Mouse (Mus musculus) frontal cortex, adult 2 months (tissue): ENCODE results near the gene Rasgrp4. TPM values are rescaled to one million over a fixed set of nuclear protein-coding genes. Genes with fewer than 3 reads are reported as not detected.
"Not testable (repeated sequence)": the region's sequence is repeated elsewhere in the genome, so short reads cannot be mapped to it uniquely, and the experiment has no call there.

Source experiments
- DNase-seq, 2 experiments: peaks; one replicate each; pipeline ENCODE4 v3.0.0; 2022; ENCODE audit warnings: low spot score in 1 of 2; ENCODE audit errors: extremely low spot score in 1 of 2
- polyA plus RNA-seq: library from polyadenylated mRNA; depleted of rRNA; stranded (reverse); fragments of >200 nt; gene quantifications from 2 replicates; pipeline ENCODE4 v1.2.3, GENCODE M21; 2012; rRNA removed

The Rasgrp4 gene
- 2.5 and 2.6 TPM in 2 replicates for polyA plus RNA-seq

DNA sequence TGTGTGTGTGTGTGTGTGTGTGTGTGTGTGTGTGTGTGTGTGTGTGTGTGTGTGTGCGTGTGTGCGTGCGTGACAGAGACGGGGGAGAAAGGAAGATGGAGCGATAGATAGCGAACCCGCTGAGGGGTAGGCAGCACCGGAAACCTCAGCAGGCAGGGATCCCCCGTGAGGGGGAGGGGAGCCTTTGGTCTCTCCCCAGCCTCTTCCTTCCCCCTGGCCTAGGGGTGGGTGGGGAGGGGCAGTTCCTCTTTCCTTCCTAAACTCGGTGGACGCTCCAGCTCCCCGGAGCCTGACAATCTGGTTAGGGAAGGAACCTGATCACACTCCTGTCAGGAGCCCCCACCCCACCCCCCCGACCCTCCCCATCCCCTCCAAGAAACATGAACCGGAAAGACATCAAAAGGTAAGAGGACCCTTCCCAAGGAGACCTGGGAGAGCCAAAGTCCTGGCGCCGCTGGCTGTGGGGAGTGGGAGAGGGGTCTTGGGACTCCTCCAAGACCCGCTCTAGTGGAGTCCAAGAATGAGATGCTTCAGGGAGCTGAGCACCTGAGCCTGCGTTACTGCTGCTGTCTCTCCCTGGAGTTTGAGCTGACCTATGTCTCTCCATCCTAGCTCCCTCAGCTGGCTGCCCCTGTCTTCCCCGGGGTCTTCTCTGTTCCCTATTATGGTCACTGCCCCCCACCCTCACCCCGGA is at the start of gene Rasgrp4:
Gene Rasgrp4 (plus strand): TSS at position 159 of the 694 bp plus-strand sequence.
- no peak for DNase-seq

DNA sequence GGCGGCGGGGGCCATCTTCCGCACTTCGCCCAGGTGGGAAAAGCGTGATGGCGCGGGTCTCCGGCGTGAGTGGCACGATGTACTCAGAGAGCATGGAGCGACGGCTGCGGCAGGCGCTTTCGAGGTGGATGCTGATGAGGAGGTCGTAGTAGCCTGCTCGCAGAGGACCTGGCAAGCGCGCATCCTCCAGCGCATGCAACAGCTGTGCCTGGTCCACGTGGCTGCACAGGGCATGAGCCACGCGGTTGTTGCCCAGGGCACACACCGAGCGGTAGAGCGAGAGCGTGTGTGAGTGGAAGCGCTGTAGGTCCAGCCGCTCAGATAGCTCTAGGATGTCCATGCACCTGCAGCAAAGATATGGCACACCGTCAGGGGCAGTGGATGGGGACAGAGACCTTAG is 48.7 kb upstream of the Rasgrp4 start:
- no peak for DNase-seq

DNA sequence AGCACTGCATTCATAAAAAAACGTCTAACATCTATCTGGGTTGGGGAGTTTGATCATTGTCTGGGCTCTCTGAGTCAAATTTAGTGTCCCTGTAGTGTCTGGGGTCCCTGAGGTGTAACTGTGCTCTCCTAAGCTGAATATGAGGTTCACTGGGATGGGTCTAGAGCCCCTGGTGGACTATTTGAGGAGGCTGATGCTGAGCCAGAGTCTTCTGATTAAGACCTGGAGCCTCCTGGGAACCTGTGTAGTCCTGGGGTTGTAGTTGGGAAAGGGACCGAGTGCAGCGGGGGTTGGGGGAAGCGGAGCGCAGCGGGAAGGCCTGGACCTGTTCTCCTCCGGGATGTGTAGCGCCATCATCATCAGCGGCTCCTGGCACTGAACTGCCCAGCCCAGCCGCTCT is 47.7 kb upstream of the Rasgrp4 start:
- DNase-seq: no peak

DNA sequence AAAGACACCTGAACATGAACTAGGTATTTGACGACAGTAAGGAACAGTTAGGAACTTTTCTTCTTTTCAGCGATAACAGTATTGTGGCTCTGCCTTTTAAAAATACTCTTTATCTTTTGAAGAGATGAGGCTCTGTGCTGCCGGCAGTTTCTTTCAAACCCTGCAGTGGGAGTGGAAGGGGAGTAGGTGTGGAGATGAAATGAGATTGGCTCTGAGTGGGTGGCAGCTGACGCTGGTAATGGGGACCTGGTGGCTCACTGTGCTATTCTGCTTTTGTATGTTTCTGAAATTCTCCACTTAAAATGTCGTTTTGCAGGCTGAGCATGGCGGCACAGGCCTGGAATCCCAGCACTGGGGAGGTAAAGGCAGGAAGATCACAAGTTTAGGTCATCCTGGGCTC is 45.8 kb upstream of the Rasgrp4 start:
- DNase-seq: peak; percentile 69 to 83

DNA sequence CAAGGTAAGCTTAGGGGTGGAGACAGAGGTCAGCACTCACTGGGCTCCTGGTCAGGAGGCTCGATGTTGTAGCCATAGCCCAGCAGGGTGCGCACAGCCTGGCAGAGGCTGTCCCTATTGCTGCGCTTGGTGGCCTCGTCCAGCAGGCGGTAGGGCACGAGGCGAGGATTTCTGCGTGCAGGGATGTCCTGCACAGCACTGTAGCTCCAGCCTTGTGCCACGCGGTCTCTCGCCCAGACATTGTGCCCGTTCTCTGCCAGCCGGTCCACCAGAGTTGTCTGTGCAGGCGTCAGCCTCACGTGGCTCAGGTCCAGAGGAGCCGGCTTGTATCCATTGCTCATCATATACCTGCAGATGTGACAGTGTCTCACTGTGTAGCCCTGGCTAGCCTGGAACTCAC is 37.5 kb upstream of the Rasgrp4 start:
- no peak for DNase-seq

DNA sequence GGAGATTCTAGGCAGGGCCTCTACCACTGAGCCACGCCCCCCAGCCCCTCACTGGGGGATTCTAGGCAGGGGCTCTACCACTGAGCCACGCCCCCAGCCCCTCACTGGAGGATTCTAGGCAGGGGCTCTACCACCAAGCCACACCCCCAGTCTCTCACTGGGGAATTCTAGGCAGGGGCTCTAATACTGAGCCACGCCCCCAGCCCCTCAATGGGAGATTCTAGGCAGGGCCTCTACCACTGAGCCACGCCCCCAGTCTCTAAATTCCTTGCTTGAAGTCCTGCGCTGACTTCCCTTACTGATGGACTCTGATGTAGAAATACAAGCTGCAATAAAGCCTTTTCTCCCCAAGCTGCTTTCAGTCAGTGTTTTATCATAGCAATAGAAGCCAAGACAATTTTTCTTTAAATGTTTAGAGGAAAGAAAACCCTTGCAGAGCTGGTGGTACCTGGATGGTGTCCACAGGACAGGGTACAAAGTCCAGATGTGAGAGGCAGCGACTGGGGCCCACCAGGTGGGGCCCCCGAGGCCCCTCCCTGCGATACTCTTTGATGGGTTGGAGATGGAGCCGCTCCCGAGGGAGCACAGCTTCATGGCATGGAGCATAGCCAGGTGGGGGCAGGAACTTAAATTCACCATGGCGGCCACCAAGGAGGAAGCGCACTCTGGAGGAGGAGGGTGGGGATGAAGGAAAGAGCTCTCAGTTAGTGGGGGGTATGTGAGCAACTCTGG is 33.2 kb upstream of the Rasgrp4 start:
- no peak for DNase-seq

GRCm38 (mm10) chr7:29108992-29109955 is 25.4 kb upstream of the Rasgrp4 start:
- peak in 1 of 2 experiments; percentile 57 for DNase-seq

GRCm38 (mm10) chr7:29118142-29118851 is 16.4 kb upstream of the Rasgrp4 start:
- DNase-seq: no peak

DNA sequence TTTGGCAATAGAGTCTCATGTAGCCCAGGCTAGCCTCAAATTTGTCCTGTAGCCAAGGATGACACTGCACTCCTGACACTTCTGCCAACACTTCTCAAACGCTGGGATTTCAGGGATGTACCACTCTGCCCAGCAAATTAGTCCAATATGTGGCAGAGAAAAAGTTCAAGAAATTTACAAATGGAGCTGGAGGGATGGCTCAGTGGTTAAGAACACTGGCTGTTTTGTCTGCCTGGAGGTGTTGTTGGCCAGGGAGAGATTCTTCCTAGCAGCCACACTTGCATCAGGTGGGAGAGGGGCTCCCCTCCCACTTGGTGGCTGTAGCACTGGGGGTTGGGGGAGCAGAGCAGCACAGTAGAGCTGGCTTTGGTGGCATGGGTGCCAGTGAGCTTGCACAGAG is 15.1 kb upstream of the Rasgrp4 start:
- no peak for DNase-seq

GRCm38 (mm10) chr7:29122821-29123220 is 11.8 kb upstream of the Rasgrp4 start:
- no peak for DNase-seq

DNA sequence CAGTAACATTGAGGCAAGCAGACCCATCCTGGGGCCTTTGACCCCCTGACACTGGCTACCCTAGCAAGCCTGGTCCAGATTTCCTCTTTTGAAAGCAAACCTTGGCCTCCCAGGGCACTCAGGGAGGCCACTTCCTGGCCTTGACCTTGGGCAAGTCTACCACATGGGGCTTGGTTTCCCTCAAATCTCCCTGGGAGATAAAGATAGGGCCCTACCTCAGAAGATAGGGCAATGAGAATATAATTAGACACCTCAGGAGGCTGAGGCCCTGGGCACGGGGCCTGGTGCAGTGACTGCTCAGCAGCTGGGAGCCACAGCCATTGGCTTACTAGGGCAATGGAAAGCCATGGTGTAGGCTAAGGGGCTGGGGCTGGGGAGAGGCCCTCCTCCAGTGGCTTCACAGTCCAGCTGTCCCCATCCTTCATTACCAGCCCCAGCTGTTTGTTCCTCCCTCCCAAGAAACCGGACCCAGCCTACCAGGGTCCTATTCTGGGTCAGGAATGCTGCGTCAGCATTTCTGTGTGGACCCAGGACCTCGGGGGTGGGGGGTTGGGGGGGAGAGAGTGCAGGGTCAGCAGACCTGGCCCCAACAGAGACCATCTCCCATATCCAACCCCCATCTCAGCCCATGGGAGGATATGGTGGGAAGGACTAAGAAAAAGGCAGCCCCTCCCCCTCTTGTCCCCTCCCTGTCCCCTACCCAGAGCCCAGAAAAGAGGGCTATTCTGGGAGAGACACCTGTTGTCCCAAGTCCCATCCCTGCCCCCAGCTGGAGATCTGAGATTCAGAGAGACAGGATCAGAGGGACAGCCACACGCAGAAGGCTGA is 10.9 kb upstream of the Rasgrp4 start:
- no peak for DNase-seq

- DNase-seq: no peak
Measured at GRCm38 (mm10) chr7:29124970-29125369, 9.7 kb upstream of the Rasgrp4 start, which contains the start of gene Ryr1. Ryr1 (minus strand) TSS chr7:29125179.

GRCm38 (mm10) chr7:29126173-29126915 is 8.3 kb upstream of the Rasgrp4 start:
- DNase-seq: peak in 1 of 2 experiments; percentile 68

DNA sequence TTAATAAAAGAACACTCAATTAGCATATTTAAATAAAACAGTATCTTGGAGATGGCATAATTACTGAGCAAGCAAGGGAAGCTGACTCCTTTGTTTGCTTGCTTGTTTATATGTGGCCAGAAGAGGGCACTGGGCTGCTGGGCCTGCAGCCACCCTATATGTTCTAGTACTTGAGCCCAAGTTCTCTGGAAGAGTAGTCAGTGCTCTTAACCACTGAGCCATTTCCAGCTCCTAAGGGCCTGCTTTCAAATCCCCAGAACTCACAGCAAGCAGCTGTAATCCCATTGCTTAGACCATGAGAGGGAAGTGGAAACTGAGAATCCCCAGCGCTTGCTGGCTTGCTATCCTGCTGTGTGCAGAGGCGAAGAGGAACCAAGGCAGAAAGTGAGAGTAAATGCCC is 5.9 kb upstream of the Rasgrp4 start:
- peak in 1 of 2 experiments; percentile 6 for DNase-seq

- no peak for DNase-seq
Measured at GRCm38 (mm10) chr7:29134230-29134629, 421 bp upstream of the Rasgrp4 start.

DNA sequence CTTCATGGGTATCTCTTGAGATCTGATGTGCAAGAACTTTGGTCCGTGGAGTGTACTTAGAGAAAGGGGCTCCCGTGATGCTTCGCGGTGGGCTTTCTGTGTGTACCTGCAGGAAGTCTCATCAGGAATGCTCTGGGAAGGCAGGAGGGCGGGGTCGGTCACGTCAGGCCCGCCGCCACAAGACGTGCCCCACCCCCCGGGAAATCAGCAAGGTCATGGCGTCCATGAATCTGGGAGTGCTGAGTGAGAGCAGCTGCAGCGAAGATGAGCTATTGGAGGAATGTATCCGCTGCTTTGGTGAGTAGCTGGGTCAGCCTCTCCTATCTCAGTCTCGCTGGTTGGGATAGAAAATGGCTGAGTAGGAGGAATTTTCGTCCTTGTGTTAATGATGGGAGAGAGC is 2.8 kb downstream of the Rasgrp4 start:
- DNase-seq: no peak

GRCm38 (mm10) chr7:29139237-29139636 is 4.6 kb downstream of the Rasgrp4 start:
- not testable (repeated sequence) for DNase-seq

DNA sequence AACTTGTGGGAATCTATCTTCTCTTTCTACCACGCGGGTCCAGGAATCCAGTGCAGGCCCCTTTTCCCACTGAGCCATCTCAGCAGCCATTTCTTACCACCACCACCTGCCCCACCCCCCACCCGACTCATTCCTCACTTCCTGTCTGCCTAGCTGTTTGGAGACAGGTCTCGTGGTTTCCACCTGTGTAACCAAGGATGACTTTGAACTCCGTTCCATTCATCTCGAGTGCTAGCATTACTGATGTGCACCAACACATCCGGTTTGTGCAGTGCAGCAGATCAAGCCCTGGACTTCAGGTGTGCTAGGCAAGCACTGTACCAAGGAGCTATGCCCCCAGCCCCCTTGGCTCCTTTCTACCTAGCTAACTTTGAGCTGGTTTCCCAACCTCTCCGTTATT is 6.8 kb downstream of the Rasgrp4 start:
- no peak for DNase-seq

DNA sequence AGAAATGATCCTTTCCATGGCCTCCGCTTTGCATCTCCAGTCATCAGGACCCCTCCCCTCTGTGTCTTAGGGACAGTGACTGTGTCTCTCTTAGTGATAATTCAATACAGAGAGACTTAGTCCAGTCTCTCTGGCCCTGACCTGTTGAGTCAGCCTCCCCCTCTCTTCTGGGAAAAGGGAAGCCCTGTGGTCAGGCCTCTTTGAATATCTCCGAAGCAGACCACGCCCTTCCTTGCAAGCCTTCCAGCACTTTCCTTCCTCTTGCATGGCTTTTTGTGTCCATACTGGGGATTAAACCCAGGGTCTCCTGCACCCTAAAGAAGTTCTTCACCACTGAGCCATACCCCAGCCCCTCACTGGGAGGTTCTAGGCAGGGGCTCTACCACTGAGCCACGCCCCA is 9.4 kb downstream of the Rasgrp4 start:
- DNase-seq: no peak
